ENCODE assay signal across 9 mouse cellular contexts in the genomic region with DNA sequence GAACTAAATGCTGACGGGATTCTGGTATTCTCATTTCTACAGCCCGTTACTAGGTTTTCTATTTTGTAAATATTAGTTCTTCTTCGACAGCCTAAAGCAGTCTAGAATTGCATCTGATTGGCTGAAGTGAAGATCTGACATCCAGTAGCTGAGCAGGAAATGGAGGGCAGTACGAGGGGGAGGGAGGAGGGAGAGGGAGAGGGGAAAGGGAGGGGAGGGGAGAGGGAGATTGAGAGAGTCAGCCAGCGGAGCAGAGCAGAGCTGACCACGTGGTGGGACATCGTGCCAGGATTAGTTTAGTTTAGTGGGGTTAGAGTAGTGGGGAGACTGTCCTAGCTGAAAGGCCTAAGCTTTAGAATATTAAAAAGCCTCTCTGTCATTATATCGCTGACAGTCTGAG.
DNase-seq lines count a peak whose midpoint lies in the region; ATAC-seq and TF ChIP-seq lines count a peak whose summit lies in the region.
"Had no signal": no experiment of that assay in that cellular context is flagged by ENCODE, and none has a peak within 500 bp of the region (broad histone marks: within the 10 kb centered on the region; RNA-seq: fewer than 3 reads in every experiment).

No protein-coding gene starts in this region.

- no peak overlapping the region for H3K4me2 ChIP-seq in heart, embryonic 16.5 days (ENCODE audit: low read depth, low read length)
- H3K4me2 ChIP-seq in neural tube, embryonic 12.5 days (replicated peaks), result no peak overlapping the region

- no peak for TF ChIP-seq CTCF in liver, adult 2 months (IDR thresholded peaks at IDR 0.05; ENCODE audit: low read depth, low read length)

- 27% methylated on average over 8 of the region's 8 CpGs for WGBS in heart, embryonic 16.5 days
- 18% methylated on average over 8 of the region's 8 CpGs for WGBS in liver, adult 2 months
- 45% methylated on average over 8 of the region's 8 CpGs for WGBS in neural tube, embryonic 12.5 days

- no peaks in the 10 kb centered on the region; the same call in 1 of the 2 replicates for H3K9me3 ChIP-seq in heart, embryonic 16.5 days (replicated peaks; ENCODE audit: control insufficient read depth, low read length)
- H3K9me3 ChIP-seq in neural tube, embryonic 12.5 days, result no peaks in the 10 kb centered on the region

- ATAC-seq in heart, embryonic 16.5 days (replicated peaks; ENCODE audit: extremely low read depth, insufficient read depth, low FRiP score), result peak; percentile 76
- 0 out of 2 replicates have a peak, but pooled peaks have one; percentile 18 for ATAC-seq in granulocyte monocyte progenitor cell, adult 5-6 weeks (replicated peaks; ENCODE audit: poor library complexity, severe bottlenecking)
- peak; percentile 52; the same call in 1 of the 2 replicates for ATAC-seq in neural tube, embryonic 12.5 days (ENCODE audit: low FRiP score, low read depth)

- DNase-seq in heart, adult 11 months, result no peak
- DNase-seq in liver, adult 2 months (ENCODE audit: extremely low read depth, low read depth, low spot score), result peak; percentile 90
- no peak for DNase-seq in right cerebral cortex, postnatal 4 days
- DNase-seq in adrenal gland, postnatal 4 days (ENCODE audit: low spot score in 2 of 2), result no peak
- no peak for DNase-seq in c-Kit-positive CD71-positive TER-119-positive erythroid progenitor cells, embryonic 14.5 days (ENCODE audit: low spot score)

- H3K9ac ChIP-seq in heart, embryonic 16.5 days (ENCODE audit: low read length), result no peak overlapping the region
- H3K9ac ChIP-seq in liver, adult 2 months (ENCODE audit: low read depth, low read length), result no peak overlapping the region
- H3K9ac ChIP-seq in neural tube, embryonic 12.5 days, result no peak overlapping the region

- no peaks in the 10 kb centered on the region for H3K36me3 ChIP-seq in heart, embryonic 16.5 days (ENCODE audit: control insufficient read depth, insufficient read depth)
- no peaks in the 10 kb centered on the region for H3K36me3 ChIP-seq in liver, adult 2 months (ENCODE audit: control insufficient read depth, insufficient read depth, low read length)
- no peaks in the 10 kb centered on the region for H3K36me3 ChIP-seq in neural tube, embryonic 12.5 days

- H3K27me3 ChIP-seq in heart, embryonic 16.5 days (ENCODE audit: control insufficient read depth, insufficient read depth, low read length), result no peaks in the 10 kb centered on the region; the same call in 1 of the 2 replicates
- no peaks in the 10 kb centered on the region for H3K27me3 ChIP-seq in liver, adult 2 months (ENCODE audit: control insufficient read depth, insufficient read depth, low read length)
- no peaks in the 10 kb centered on the region for H3K27me3 ChIP-seq in neural tube, embryonic 12.5 days (replicated peaks)
- H3K27me3 ChIP-seq: CH12.LX had no signal

- H3K4me1 ChIP-seq in heart, embryonic 16.5 days (ENCODE audit: control insufficient read depth, insufficient read depth, low read length), result no peaks in the 10 kb centered on the region
- H3K4me1 ChIP-seq in liver, adult 2 months (ENCODE audit: control insufficient read depth, insufficient read depth, low read length), result peaks cover 12% of the 10 kb centered on the region
- H3K4me1 ChIP-seq in neural tube, embryonic 12.5 days, result no peaks in the 10 kb centered on the region

- H3K4me3 ChIP-seq in heart, embryonic 16.5 days (ENCODE audit: low read length), result no peak overlapping the region
- H3K4me3 ChIP-seq in liver, adult 2 months (ENCODE audit: insufficient read depth, low read depth, low read length), result no peak overlapping the region
- no peak overlapping the region for H3K4me3 ChIP-seq in neural tube, embryonic 12.5 days

- no peak overlapping the region for H3K27ac ChIP-seq in heart, embryonic 16.5 days (ENCODE audit: low read length)
- H3K27ac ChIP-seq in liver, adult 2 months (replicated peaks; ENCODE audit: insufficient read depth, low read depth, low read length), result no peak overlapping the region
- no peak overlapping the region for H3K27ac ChIP-seq in neural tube, embryonic 12.5 days

- no peak for TF ChIP-seq POLR2A in liver, adult 2 months (IDR thresholded peaks at IDR 0.05; ENCODE audit: extremely low read depth, insufficient read depth, low read length)

- H3K79me2 ChIP-seq in liver, adult 2 months (ENCODE audit: control insufficient read depth, insufficient read depth, low read length), result no peaks in the 10 kb centered on the region

Comparison
In these comparisons a context has a peak if more than half of its experiments do, and no peak if none do; other contexts are left out.
1. ATAC-seq: peak in every context shown above with its lines; median percentile 76 in heart, embryonic 16.5 days; 52 in neural tube, embryonic 12.5 days; 18 in granulocyte monocyte progenitor cell, adult 5-6 weeks.